Mouse (Mus musculus): ENCODE measurements at regions not wholly inside any gene's neighbourhood (a gene's known extent, or its start where the extent isn't known, plus 50 kb on each side); places are given as distances from the start of the nearest gene placed in this dataset.

DNA sequence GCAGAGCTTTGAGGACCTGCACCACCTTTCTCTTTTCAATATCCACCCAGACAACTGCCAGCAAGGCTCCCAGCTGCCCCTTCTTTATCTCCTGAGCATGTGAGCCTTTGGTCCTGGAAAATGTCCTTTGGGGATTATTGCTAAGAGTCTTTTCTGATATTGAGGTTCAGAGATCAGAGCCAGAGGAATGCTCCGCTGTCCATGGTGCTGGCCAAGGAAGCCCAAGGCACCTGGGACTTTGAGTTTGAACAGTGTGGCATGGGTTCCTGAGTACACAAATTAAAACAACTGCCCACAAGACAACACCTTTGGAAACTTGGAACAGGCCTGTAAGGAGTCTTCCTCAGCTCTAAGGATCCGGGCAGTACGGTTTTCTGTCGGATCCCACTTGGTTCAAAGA lies 52.6 kb upstream of the Slc28a3 start:
- no peak for TF ChIP-seq CTCF (conservative IDR thresholded peaks at IDR 0.05 in 1 of 2, IDR thresholded peaks at IDR 0.05 in 1 of 2; ENCODE audit: low read depth in 2 of 2, low read length in 2 of 2)
- TF ChIP-seq MAX (IDR thresholded peaks at IDR 0.05; ENCODE audit: low read length) = no peak
- TF ChIP-seq TBP (conservative IDR thresholded peaks at IDR 0.05; ENCODE audit: low read depth, low read length) = no peak
- TF ChIP-seq HCFC1 (IDR thresholded peaks at IDR 0.05; ENCODE audit: low read depth, low read length) = no peak
- TF ChIP-seq SIN3A (IDR thresholded peaks at IDR 0.05; ENCODE audit: low read length) = no peak
- TF ChIP-seq EP300 (IDR thresholded peaks at IDR 0.05; ENCODE audit: low read length) = no peak
- TF ChIP-seq ZNF384 (IDR thresholded peaks at IDR 0.05; ENCODE audit: low read depth, low read length) = no peak
- TF ChIP-seq RCOR1 (conservative IDR thresholded peaks at IDR 0.05; ENCODE audit: low read depth, low read length) = no peak
- TF ChIP-seq MXI1 (IDR thresholded peaks at IDR 0.05; ENCODE audit: low read depth, low read length) = no peak
- no peak for TF ChIP-seq BHLHE40 (IDR thresholded peaks at IDR 0.05; ENCODE audit: low read depth, low read length)
- no peak for TF ChIP-seq PAX5 (IDR thresholded peaks at IDR 0.05; ENCODE audit: low read length)
